Mouse (Mus musculus): Measurements from ENCODE around the gene Fcrl5.
"Not testable (repeated sequence)": the region's sequence is repeated elsewhere in the genome, so short reads cannot be mapped to it uniquely, and the experiment has no call there.

Fcrl5 gene

GRCm38 (mm10) chr3:87435479-87435878 is at the start of gene Fcrl5:
Gene Fcrl5, plus strand, starts transcription at chr3:87435773.
- no peak for DNase-seq

GRCm38 (mm10) chr3:87390935-87391334 is 44.6 kb upstream of the Fcrl5 start:
- DNase-seq = no peak

DNA sequence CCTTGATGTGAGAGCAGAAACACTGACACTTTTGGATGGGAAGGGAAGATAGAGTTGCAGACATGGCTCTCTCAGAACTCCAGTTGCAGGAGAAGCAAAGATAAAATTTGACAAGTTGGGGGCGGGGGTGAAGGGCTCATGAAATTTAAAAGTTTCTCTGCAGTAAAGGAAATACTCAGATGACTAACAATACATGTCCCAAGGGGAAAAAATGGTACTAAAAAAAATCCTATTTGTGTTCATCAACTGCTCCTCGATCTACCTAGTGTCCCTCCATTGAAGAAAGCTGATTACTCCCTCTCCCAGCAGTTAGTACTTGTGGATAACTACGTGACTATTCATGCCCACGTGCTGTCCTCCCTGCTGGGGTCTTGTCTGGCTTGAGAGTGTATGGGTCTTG is 36.8 kb upstream of the Fcrl5 start:
- DNase-seq = no peak

- no peak for DNase-seq
Observed at GRCm38 (mm10) chr3:87399906-87400305, 35.7 kb upstream of the Fcrl5 start.

DNA sequence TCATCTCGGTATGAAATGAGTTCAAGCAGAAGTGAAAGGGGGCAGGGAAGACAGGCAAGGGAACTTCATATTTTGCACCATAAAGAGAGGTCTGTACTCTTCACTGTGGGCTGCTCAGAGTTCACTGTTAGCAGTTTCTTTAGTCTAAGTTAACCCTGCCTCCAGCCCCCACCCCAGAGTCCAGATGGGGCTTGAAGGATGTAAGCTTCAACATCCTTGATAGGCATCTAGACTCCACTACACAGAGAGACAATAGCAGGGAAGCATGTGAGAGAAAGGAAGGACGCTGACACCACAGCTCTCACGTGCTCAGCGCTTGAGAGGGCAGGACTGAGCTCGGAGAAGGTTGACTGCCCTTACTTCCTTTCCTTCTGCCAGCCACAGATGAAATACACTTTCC is 34.3 kb upstream of the Fcrl5 start:
- DNase-seq = no peak

GRCm38 (mm10) chr3:87408171-87408570 is 27.4 kb upstream of the Fcrl5 start:
- no peak for DNase-seq

DNA sequence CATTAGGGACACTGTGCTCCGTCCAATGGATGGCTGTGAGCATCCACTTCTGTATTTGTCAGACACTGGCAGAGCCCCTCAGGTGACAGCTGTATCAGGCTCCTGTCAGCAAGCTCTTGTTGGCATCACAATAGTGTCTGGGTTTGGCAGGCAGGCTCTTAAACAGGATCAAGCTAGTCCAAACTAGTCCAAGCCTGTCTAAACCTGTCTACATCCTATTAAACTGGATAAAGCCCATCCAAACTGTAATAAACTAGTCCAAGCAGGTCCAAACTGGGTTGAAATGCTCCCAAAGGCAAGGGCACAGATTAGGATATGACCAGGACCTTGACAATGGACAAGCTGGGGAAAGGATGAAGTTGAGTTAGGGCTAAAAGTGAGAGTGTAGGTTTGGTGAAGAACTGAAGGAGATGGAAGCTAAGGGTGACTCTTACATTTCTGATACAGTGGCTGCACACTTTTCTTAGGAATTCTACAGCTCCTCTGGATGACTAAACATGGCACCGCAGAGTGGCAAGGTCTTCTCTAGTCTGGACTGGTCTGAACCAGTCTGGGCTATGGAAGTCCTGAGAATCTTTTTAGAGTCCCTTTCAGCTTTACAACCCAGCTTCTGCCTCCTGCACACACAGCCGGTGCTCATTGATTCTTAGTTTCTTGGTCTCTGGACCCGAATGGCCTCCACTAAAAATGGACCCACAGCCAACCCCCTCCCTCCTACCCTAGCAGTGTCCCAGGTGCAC is 26.2 kb upstream of the Fcrl5 start:
- DNase-seq = no peak

- DNase-seq = no peak
Observed at GRCm38 (mm10) chr3:87410605-87411004, 25.0 kb upstream of the Fcrl5 start.

DNA sequence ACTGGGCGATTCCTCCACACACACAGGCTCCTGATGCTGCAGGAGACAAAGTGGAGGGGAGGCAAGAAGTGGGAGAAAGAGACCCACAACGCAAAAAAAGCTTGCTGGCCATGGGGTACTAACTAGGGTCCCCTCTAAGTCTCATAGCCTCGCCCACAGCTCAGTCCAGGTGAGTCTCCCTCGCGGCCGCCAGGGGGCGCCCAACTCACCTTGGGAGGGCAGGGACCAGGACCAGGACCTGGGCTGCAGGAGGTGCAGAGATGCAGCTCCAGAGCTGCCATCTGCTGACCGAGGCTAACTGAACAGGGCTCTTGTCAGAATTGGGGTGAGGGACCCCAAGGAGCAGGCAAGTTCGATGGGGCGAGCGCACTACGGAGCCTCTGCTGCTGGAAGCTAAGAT is 24.4 kb upstream of the Fcrl5 start:
- peak; percentile 12 for DNase-seq

DNA sequence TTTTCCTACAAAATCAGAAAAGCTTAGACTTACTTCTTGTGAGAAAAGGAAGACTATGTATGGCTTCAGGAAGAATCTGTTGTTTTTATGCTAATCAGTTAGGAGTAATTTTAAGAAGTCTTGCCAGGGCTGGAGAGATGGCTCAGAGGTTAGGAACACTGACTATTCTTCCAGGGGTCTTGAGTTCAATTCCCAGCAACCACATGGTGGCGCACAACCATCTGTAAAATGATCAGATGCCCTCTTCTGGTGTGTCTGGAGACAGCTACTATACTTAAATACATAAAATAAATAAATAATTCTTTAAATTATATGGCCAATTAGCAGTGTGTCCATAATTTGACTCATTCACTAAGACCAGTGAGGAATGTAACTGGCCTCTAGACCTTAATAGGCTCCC is 14.9 kb upstream of the Fcrl5 start:
- no peak for DNase-seq

DNA sequence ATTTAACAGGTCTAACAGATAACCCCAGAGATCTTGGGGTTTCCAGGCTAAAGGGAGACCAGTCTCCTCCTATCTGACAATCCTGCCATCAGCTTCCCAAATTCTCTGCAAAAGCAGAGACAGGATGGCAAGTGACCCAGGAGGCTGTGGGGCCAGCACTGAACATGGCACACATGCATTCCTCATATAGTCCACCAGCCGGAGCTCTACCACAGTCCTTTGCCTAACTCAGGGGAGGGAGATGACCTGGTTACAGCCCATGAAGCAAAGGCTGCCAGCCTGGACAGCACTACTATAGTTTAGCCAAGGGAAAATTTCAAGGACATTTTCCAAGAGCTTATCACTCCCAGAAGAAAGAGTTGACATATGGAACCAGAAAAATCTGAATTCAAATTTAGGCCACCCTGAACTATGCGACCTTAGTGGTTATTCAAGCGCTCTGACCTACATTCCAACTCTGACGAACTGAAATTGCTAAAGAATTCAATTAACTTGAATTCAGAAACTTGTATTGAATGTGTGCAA is 13.1 kb upstream of the Fcrl5 start:
- no peak for DNase-seq

GRCm38 (mm10) chr3:87440586-87440985 is 5.0 kb downstream of the Fcrl5 start:
- DNase-seq = no peak

DNA sequence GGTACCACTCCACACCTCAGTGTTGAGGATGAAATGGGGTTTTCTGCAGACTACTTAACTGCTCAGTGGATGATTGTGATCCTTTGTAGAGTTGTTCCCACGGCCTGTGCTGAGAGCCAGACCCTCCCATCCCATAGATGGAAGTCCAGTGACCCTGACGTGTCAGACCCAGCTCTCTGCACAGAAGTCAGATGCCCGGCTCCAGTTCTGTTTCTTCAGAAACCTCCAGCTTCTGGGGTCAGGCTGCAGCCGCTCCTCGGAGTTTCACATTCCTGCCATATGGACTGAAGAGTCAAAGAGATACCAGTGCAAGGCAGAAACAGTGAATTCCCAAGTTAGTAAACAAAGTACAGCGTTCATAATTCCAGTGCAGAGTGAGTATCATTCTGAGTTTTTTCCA is 8.4 kb downstream of the Fcrl5 start:
- DNase-seq = no peak

- DNase-seq = no peak
Observed at GRCm38 (mm10) chr3:87465454-87465853, 29.9 kb downstream of the Fcrl5 start.

- no peak for DNase-seq
Observed at GRCm38 (mm10) chr3:87467011-87467410, 31.4 kb downstream of the Fcrl5 start.

GRCm38 (mm10) chr3:87467416-87467815 is 31.8 kb downstream of the Fcrl5 start:
- DNase-seq = no peak

- DNase-seq = not testable (repeated sequence)
Observed at GRCm38 (mm10) chr3:87477948-87478347, 42.4 kb downstream of the Fcrl5 start.

- not testable (repeated sequence) for DNase-seq
Observed at GRCm38 (mm10) chr3:87478596-87478995, 43.0 kb downstream of the Fcrl5 start.

DNA sequence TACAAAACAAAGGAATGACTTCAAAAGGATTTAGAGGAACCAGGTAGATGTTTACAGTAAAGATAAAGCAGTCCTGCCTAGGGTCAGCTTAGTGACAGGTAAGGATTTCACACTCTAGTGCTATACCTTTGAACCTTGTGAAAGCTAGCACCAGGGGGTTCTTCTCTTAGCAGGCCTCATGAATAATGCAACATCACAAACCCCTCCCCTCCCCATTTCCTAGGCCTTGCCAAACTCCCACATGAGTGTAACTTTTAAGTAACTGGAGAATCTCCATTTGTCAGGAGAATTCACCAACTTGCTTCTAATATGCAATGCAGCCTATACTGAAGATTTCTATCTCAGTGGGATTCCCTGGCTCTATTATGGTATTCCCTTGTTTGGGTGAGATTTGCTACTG is 43.7 kb downstream of the Fcrl5 start:
- DNase-seq = not testable (repeated sequence)

- no peak for DNase-seq
Observed at GRCm38 (mm10) chr3:87487392-87487791, 51.8 kb downstream of the Fcrl5 start.

GRCm38 (mm10) chr3:87487911-87488310 is 52.3 kb downstream of the Fcrl5 start:
- no peak for DNase-seq

GRCm38 (mm10) chr3:87498266-87498665 is 62.7 kb downstream of the Fcrl5 start:
- DNase-seq = no peak

GRCm38 (mm10) chr3:87499072-87499471 is 63.5 kb downstream of the Fcrl5 start:
- peak; percentile 30 for DNase-seq

DNA sequence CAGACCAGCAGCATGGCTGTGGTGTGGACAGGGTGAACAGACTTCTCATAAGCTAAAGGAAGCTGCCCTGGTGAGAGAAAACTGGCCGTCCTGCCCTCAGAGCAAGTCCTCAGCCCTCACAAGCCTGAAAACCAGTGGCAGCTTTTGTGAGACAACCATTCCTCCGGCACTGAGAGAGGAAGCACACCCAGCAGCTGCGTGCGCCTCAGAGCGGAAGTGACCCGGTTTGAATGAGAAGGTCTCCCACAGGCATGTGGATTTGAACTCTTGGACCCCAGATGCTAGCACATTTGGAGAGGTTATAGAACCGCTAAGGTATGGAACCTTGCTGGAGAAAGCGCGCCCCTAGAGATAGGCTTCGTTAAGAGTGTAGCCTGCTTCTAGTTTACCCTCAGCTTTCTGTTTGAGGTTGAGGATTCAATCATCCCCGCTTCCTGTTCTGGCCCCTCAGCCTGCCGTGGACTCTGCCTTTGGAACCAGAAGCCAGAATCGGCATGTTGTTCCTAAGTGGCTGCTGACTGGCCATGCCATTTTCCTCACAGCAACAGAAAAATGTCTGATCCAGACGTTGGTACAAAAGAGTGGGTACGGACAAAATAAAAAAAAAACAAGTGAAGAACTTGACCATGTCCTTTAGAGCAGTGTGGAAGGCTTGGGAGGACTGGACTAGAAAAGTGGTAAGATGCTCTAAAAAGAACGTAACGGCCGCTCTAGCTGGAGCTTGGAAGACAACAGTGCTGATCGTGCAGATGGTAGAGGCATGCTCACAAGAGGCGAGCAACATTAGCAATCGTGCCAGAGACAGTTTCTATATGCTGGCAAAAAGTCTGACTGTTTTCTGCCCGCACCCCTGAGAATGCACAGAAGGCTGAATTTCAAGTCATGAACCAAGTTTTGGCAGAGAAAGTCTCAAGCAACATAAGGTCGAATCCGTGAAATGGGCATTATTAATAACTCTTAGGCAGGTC is 64.8 kb downstream of the Fcrl5 start:
- DNase-seq = no peak
